Mouse (Mus musculus): ENCODE results near the gene Eral1.
A peak's percentile ranks its signal among the peaks of the same experiment; 100 is the strongest.
"Not testable (repeated sequence)": the region's sequence is repeated elsewhere in the genome, so short reads cannot be mapped to it uniquely, and the experiment has no call there.

Gene Eral1

GRCm38 (mm10) chr11:78086925-78087479 is 6.8 kb upstream of the Eral1 start:
- no peak for DNase-seq

GRCm38 (mm10) chr11:78083595-78083994 is 3.4 kb upstream of the Eral1 start:
- DNase-seq: no peak

GRCm38 (mm10) chr11:78074666-78075065 is 5.5 kb downstream of the Eral1 start:
- no peak for DNase-seq

- DNase-seq: no peak
Observed at GRCm38 (mm10) chr11:78074277-78074652, 5.9 kb downstream of the Eral1 start.

GRCm38 (mm10) chr11:78073577-78074276 is 6.5 kb downstream of the Eral1 start:
- DNase-seq: no peak

GRCm38 (mm10) chr11:78072425-78073130 is 7.6 kb downstream of the Eral1 start:
- DNase-seq: no peak

- DNase-seq: no peak
Observed at GRCm38 (mm10) chr11:78071938-78072337, 8.2 kb downstream of the Eral1 start.

- no peak for DNase-seq
Observed at GRCm38 (mm10) chr11:78069646-78070045, 10.5 kb downstream of the Eral1 start.

GRCm38 (mm10) chr11:78069130-78069529 is 11.1 kb downstream of the Eral1 start:
- no peak for DNase-seq

GRCm38 (mm10) chr11:78067566-78067965 is 12.6 kb downstream of the Eral1 start:
- no peak for DNase-seq

- DNase-seq: no peak
Observed at GRCm38 (mm10) chr11:78066641-78067040, 13.5 kb downstream of the Eral1 start.

GRCm38 (mm10) chr11:78065906-78066305 is 14.3 kb downstream of the Eral1 start:
- DNase-seq: no peak

GRCm38 (mm10) chr11:78062563-78062962 is 17.6 kb downstream of the Eral1 start:
- DNase-seq: no peak

- peak; percentile 55 to 57 for DNase-seq
Observed at GRCm38 (mm10) chr11:78059833-78060757, 20.1 kb downstream of the Eral1 start.

GRCm38 (mm10) chr11:78056946-78057345 is 23.2 kb downstream of the Eral1 start:
- no peak for DNase-seq

- DNase-seq: no peak
Observed at GRCm38 (mm10) chr11:78053078-78053477, 27.1 kb downstream of the Eral1 start.

GRCm38 (mm10) chr11:78048637-78049036 is 31.5 kb downstream of the Eral1 start:
- not testable (repeated sequence) for DNase-seq

- DNase-seq: peak; percentile 91 to 92
Observed at GRCm38 (mm10) chr11:78044758-78045251, 35.4 kb downstream of the Eral1 start.

- DNase-seq: not testable (repeated sequence)
Observed at GRCm38 (mm10) chr11:78042290-78042870, 37.8 kb downstream of the Eral1 start.

GRCm38 (mm10) chr11:78040878-78041277 is 39.3 kb downstream of the Eral1 start:
- DNase-seq: no peak

- peak; percentile 45 to 64 for DNase-seq
Observed at GRCm38 (mm10) chr11:78037831-78038752, 42.1 kb downstream of the Eral1 start, which contains the start of gene Flot2. Flot2 (plus strand) TSS chr11:78037931.

All from cerebellum, postnatal 36 days (tissue).